Mouse (Mus musculus) cerebellum, postnatal 10 days (tissue): ENCODE data around the gene Fibcd1.
A peak's percentile ranks its signal among the peaks of the same experiment; 100 is the strongest.

Experiments
- DNase-seq, 2 experiments: peaks; one replicate each; pipeline ENCODE4 v3.0.0; 2021; ENCODE audit warnings: mixed read lengths in 2 of 2

The Fibcd1 gene

GRCm38 (mm10) chr2:31810444-31810843, 35.4 kb downstream of the Fibcd1 start, which contains the start of gene Qrfp:
Gene Qrfp, minus strand, starts transcription at chr2:31810580.
- DNase-seq = no peak

GRCm38 (mm10) chr2:31809358-31809740, 36.5 kb downstream of the Fibcd1 start:
- no peak for DNase-seq

- DNase-seq = peak in 1 of 2 experiments; percentile 52
Measured at GRCm38 (mm10) chr2:31808410-31809357, 37.1 kb downstream of the Fibcd1 start.

- no peak for DNase-seq
Measured at GRCm38 (mm10) chr2:31806639-31807382, 39.0 kb downstream of the Fibcd1 start.

GRCm38 (mm10) chr2:31803480-31803879, 42.3 kb downstream of the Fibcd1 start:
- peak; percentile 46 to 55 for DNase-seq

- DNase-seq = peak in 1 of 2 experiments; percentile 33
Measured at GRCm38 (mm10) chr2:31802811-31803210, 43.0 kb downstream of the Fibcd1 start.

GRCm38 (mm10) chr2:31801416-31801815, 44.4 kb downstream of the Fibcd1 start:
- peak; percentile 75 to 86 for DNase-seq

GRCm38 (mm10) chr2:31796943-31797342, 48.9 kb downstream of the Fibcd1 start:
- no peak for DNase-seq

GRCm38 (mm10) chr2:31792611-31793010, 53.2 kb downstream of the Fibcd1 start:
- DNase-seq = no peak

GRCm38 (mm10) chr2:31791260-31791659, 54.5 kb downstream of the Fibcd1 start:
- peak; percentile 57 to 69 for DNase-seq

- no peak for DNase-seq
Measured at GRCm38 (mm10) chr2:31790728-31791251, 55.0 kb downstream of the Fibcd1 start.

GRCm38 (mm10) chr2:31789215-31789614, 56.6 kb downstream of the Fibcd1 start:
- DNase-seq = peak in 1 of 2 experiments; percentile 52

- peak; percentile 54 to 75 for DNase-seq
Measured at GRCm38 (mm10) chr2:31788227-31788626, 57.6 kb downstream of the Fibcd1 start.

GRCm38 (mm10) chr2:31787029-31787428, 58.8 kb downstream of the Fibcd1 start:
- DNase-seq = peak; percentile 93 to 95

- peak; percentile 90 to 95 for DNase-seq
Measured at GRCm38 (mm10) chr2:31785074-31785473, 60.7 kb downstream of the Fibcd1 start.

- no peak for DNase-seq
Measured at GRCm38 (mm10) chr2:31782958-31783602, 62.7 kb downstream of the Fibcd1 start.

GRCm38 (mm10) chr2:31779258-31779657, 66.5 kb downstream of the Fibcd1 start:
- DNase-seq = no peak

- no peak for DNase-seq
Measured at GRCm38 (mm10) chr2:31776479-31776878, 69.3 kb downstream of the Fibcd1 start.

- no peak for DNase-seq
Measured at GRCm38 (mm10) chr2:31770781-31771441, 74.9 kb downstream of the Fibcd1 start.

GRCm38 (mm10) chr2:31769631-31770111, 76.1 kb downstream of the Fibcd1 start:
- no peak for DNase-seq

- DNase-seq = no peak
Measured at GRCm38 (mm10) chr2:31769115-31769514, 76.7 kb downstream of the Fibcd1 start.

- no peak for DNase-seq
Measured at GRCm38 (mm10) chr2:31767815-31768214, 78.0 kb downstream of the Fibcd1 start.
